Mouse (Mus musculus): ENCODE measurements around the gene Alyref. TPM values are rescaled to one million over a fixed set of nuclear protein-coding genes. Genes with fewer than 3 reads are reported as not detected.

Alyref gene
- polyA plus RNA-seq, 1 experiment from 2014 or later, result 820 TPM

DNA sequence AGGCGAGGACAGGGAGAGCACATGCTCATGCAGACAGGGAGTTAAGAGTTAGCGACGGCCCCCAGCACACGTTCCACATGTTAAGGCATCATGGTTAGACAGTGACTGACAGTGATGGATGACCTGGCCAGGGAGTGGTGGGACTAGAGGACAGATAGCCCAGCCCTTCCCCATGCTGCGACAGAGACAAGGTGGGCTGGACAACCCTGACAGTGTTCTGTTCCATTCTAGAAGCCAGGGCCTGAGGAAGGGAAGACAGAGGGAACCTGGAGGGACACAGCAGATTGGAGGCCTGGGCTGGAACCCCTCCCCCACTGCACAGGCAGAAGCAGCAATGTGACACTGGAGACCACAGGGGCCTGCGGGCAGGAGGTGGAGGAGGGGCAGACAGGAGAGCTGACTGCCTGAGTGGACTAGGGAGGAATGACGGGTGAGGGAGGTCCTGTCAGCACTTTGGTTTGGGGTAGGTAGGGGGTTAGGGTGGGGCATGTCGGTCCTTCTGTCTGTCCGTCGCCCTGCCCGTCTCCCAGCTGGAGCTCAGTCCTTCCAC is 19.4 kb downstream of the Alyref start:
- Histone ChIP-seq H3K4me1 (ENCODE audit: control insufficient read depth, insufficient read depth, low read length) (peaks cover 26% of the 10 kb centered on the region), H3K9ac (ENCODE audit: low read length) (no peak overlapping the region), H3K4me2 (no peak overlapping the region), H3K4me3 (ENCODE audit: low read depth, low read length) (no peak overlapping the region; the same call in 1 of the 2 replicates), H3K27me3 (ENCODE audit: control insufficient read depth, insufficient read depth, low read length) (no peaks in the 10 kb centered on the region), H3K36me3 (ENCODE audit: control insufficient read depth, insufficient read depth, low read length) (peaks cover 24% of the 10 kb centered on the region), H3K9me3 (ENCODE audit: control insufficient read depth, low read length) (no peaks in the 10 kb centered on the region; the same call in 1 of the 2 replicates), H3K27ac (ENCODE audit: low read depth, low read length) (no peak overlapping the region)
- WGBS, result 88% methylated on average over 11 of the region's 11 CpGs
- ATAC-seq (ENCODE audit: low FRiP score), result no peak
- DNase-seq (ENCODE audit: low spot score, missing footprints), result no peak

DNA sequence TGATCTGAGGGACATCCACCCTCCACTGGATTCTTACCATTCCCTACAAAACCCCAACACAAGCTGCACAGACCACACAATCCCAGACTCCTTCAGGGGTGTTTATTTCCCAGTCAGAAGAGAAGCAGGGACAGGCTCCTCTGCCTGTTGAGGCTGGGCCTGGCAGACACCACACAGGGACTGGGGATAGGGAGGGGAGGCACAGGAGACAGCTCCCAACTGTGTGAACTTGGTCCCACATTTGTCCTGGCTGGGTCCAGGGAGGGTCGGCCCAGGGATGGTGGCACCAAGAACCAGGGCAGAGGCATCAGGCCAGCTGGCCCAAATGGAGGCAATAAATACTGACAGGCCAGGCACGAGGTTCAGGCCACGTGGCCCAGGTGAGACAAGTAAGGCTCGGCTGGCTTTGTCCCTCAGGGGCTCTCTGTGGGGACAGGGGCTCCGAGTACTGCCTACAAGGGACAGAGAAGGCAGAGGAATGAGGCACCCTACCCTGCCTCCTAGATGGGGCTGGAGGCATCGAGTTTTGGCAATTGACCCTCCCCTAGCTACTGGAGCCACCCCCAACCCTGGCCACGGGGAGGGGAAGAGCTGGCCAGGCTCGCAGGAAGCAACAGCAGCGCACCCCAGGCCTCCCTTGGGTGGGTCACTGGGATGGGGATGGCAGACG is 20.0 kb downstream of the Alyref start:
- Histone ChIP-seq H3K4me1 (ENCODE audit: control insufficient read depth, insufficient read depth, low read length) (peaks cover 26% of the 10 kb centered on the region), H3K4me3 (ENCODE audit: low read depth, low read length) (no peak overlapping the region)
- WGBS, result 93% methylated on average over 10 of the region's 10 CpGs

DNA sequence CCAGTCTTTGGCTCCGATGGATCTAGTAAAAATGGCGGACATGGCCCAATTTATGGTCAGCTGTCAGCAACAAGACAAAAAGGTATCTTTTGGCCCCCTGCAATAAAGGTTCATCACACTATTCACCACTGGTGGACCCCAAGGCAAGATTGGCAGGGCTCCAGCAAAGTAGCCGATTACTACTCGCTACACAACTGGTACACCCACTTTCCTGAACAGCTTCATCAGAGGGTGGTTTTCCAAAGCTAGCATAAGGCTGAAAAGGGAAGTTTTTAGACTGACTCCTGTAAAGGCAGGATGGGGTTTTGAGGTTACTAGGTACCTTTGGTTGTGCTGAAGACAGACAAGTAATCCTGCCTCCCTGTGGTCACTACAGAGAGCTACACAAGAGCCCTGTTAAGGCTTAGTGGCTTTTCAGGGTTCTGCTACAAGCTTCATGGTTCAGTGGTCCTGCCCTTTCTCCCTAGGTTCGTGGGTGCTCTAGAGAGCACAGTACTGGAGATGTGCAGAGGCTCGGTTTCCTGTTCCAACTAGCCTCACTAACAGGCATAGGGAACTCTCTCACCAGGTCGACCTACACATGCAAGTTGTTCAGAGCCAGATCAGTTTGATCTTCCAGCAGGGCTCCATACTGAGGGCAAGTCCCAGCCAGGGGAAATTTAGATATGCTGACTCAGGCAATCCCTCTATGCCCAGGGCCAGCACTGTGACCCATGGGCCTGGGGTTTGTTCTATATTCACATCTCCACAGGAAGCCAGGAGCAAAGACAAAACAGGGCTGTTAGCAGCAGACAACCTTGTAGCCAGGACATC is 20.7 kb downstream of the Alyref start:
- Histone ChIP-seq H3K4me3 (ENCODE audit: low read depth, low read length) (no peak overlapping the region), H3K27me3 (ENCODE audit: control insufficient read depth, insufficient read depth, low read length) (no peaks in the 10 kb centered on the region), H3K27ac (ENCODE audit: low read depth, low read length) (no peak overlapping the region), H3K9me3 (ENCODE audit: control insufficient read depth, low read length) (no peaks in the 10 kb centered on the region), H3K4me1 (ENCODE audit: control insufficient read depth, insufficient read depth, low read length) (peaks cover 26% of the 10 kb centered on the region), H3K36me3 (ENCODE audit: control insufficient read depth, insufficient read depth, low read length) (peaks cover 22% of the 10 kb centered on the region), H3K9ac (ENCODE audit: low read length) (no peak overlapping the region), H3K4me2 (no peak overlapping the region)
- no peak for ATAC-seq (ENCODE audit: low FRiP score)
- 77% methylated on average over 7 of the region's 7 CpGs for WGBS
- DNase-seq (ENCODE audit: low spot score, missing footprints), result no peak

More for the DNA sequence above, 20.0 kb downstream of the Alyref start:
- Histone ChIP-seq H3K27ac (ENCODE audit: low read depth, low read length) (no peak overlapping the region), H3K4me2 (no peak overlapping the region), H3K9ac (ENCODE audit: low read length) (no peak overlapping the region), H3K27me3 (ENCODE audit: control insufficient read depth, insufficient read depth, low read length) (no peaks in the 10 kb centered on the region), H3K36me3 (ENCODE audit: control insufficient read depth, insufficient read depth, low read length) (peaks cover 22% of the 10 kb centered on the region), H3K9me3 (ENCODE audit: control insufficient read depth, low read length) (no peaks in the 10 kb centered on the region)
- DNase-seq (ENCODE audit: low spot score, missing footprints), result no peak
- ATAC-seq (ENCODE audit: low FRiP score), result no peak

DNA sequence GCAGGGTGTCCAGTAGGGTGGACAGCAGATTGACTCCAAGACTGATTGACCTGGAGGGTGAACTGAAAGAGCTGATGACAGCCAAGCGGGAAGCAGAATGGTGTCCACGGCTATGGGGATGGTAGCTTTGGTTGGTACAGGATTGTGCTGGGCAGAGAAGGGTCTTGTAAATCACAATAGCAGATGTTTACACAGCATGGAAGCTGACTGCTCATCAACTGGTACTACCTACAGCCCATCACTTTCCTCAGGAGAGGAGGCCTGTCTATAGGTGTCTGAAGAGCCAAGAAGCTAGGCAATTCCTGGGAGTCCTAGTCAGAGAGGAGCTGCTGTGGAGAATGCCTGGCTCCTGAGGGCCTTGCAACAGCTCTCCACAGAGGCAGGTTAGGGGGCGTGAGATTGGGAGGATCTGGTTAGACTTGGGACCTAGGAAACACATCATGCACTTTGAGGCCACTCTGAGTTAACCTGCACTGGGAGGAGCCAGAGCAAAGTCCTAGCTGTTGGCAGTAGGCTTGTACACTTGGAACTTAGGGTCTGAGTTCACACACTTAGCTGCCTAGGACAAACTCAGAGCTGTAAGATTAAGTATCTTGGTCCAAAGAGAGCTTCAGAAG is 21.7 kb downstream of the Alyref start:
- Histone ChIP-seq H3K4me2 (no peak overlapping the region), H3K9me3 (ENCODE audit: control insufficient read depth, low read length) (no peaks in the 10 kb centered on the region), H3K27me3 (ENCODE audit: control insufficient read depth, insufficient read depth, low read length) (no peaks in the 10 kb centered on the region), H3K4me1 (ENCODE audit: control insufficient read depth, insufficient read depth, low read length) (peaks cover 23% of the 10 kb centered on the region), H3K9ac (ENCODE audit: low read length) (no peak overlapping the region), H3K27ac (ENCODE audit: low read depth, low read length) (no peak overlapping the region), H3K4me3 (ENCODE audit: low read depth, low read length) (no peak overlapping the region), H3K36me3 (ENCODE audit: control insufficient read depth, insufficient read depth, low read length) (peaks cover 22% of the 10 kb centered on the region)
- DNase-seq (ENCODE audit: low spot score, missing footprints), result no peak
- ATAC-seq (ENCODE audit: low FRiP score), result no peak
- 88% methylated on average over 3 of the region's 3 CpGs for WGBS

DNA sequence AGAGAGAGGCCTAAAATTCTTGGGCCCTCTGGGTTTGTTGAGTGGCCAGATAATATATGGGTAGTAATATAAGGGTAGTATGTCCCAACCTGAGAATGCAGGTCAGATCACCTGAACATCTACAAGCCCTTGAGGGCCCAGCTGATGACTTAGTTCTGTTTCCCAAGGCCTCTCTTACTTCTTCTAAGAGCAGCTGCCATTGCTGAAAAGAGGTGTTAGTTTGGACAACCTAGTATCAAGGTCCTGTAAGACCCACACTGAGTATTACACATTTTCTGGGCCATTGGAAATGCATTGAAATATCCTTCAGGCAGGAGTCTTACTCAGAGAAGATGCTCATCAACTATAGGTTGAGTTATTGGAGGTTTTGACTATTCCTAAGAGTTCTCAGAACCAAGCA is 22.2 kb downstream of the Alyref start:
- Histone ChIP-seq H3K4me1 (ENCODE audit: control insufficient read depth, insufficient read depth, low read length) (peaks cover 27% of the 10 kb centered on the region), H3K9ac (ENCODE audit: low read length) (no peak overlapping the region), H3K4me3 (ENCODE audit: low read depth, low read length) (no peak overlapping the region), H3K27ac (ENCODE audit: low read depth, low read length) (no peak overlapping the region), H3K4me2 (no peak overlapping the region), H3K9me3 (ENCODE audit: control insufficient read depth, low read length) (no peaks in the 10 kb centered on the region), H3K27me3 (ENCODE audit: control insufficient read depth, insufficient read depth, low read length) (no peaks in the 10 kb centered on the region), H3K36me3 (ENCODE audit: control insufficient read depth, insufficient read depth, low read length) (peaks cover 23% of the 10 kb centered on the region)
- no peak for ATAC-seq (ENCODE audit: low FRiP score)
- no peak for DNase-seq (ENCODE audit: low spot score, missing footprints)

DNA sequence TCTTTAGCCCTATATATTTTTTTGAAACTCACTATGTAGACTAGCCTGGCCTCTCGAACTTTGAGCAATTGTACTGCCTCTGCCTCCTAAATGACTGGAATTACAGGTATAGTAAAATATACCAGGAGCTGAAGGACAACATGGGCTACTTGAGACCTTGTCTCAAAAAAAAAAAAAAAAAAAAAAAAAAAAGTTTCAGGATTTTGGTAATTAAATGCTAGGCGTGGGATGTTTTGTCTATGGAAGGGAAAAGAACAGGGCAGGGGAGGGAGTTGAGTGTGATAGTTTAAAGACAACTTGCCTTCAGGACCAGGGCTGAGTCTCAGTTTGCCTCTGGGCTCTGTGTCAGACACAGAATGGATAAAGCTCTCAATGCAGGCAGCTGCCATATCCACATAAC is 23.1 kb downstream of the Alyref start:
- peaks cover 20% of the 10 kb centered on the region for H3K4me1 ChIP-seq (ENCODE audit: control insufficient read depth, insufficient read depth, low read length)
- H3K9ac ChIP-seq (ENCODE audit: low read length), result no peak overlapping the region
- 80% methylated on average over 2 of the region's 2 CpGs for WGBS
- H3K27me3 ChIP-seq (ENCODE audit: control insufficient read depth, insufficient read depth, low read length), result no peaks in the 10 kb centered on the region
- no peak overlapping the region for H3K27ac ChIP-seq (ENCODE audit: low read depth, low read length)
- ATAC-seq (ENCODE audit: low FRiP score) (no peak), DNase-seq (ENCODE audit: low spot score, missing footprints) (no peak)
- no peak overlapping the region for H3K4me2 ChIP-seq
- no peaks in the 10 kb centered on the region for H3K9me3 ChIP-seq (ENCODE audit: control insufficient read depth, low read length)
- no peak overlapping the region for H3K4me3 ChIP-seq (ENCODE audit: low read depth, low read length)
- peaks cover 30% of the 10 kb centered on the region for H3K36me3 ChIP-seq (ENCODE audit: control insufficient read depth, insufficient read depth, low read length)

DNA sequence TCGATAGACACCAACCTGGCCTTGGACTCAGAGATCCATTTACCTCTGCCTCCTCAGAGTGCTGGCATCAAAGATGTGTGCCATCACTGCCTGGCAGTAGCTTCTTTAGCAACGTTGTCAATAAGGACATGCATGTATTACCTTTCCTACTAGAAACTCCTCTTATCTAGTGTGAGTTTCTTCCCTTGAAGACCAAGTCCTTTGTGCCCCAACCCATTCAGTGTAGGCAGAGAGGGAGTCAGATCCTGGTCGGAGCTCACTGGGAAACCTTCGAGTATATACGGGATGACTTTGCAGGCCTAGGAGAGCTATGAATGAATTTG is 23.9 kb downstream of the Alyref start:
- no peak for ATAC-seq (ENCODE audit: low FRiP score)
- Histone ChIP-seq H3K9me3 (ENCODE audit: control insufficient read depth, low read length) (no peaks in the 10 kb centered on the region), H3K27ac (ENCODE audit: low read depth, low read length) (no peak overlapping the region)

DNA sequence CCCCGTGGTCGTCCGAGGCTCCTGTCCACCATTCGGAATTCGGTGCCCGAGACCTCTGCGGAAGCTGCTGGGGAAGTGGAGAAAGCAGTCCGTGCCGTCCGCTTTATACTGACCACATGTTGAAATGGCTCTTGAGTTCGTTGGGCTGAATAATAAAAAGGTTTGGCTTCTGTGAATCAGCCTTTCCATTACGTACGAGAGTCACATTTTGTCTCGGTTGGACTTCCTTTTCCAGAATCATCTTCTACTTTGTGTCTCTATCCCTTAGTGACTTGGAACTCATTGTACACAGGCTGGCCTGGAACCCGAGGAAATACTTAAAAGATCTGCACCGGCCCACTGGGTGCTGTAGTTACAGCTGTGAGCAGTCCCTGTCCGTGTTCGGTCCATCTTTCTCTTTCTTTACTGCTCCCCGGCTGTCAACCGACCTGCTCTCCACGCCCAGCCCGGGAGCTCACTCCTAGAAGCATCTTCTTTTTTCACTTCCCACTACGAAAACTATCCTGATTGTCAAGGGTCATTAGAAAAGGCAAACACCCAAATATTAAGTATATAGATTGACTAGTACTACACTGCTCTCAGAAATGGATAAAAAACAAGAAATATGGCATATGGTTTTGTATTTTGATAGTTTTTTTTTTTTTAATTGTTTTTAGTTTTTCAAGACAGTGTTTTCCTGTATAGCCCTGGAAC is 24.4 kb downstream of the Alyref start:
- DNase-seq (ENCODE audit: low spot score, missing footprints) (no peak), ATAC-seq (ENCODE audit: low FRiP score) (peak; percentile 33; the same call in 1 of the 2 replicates)
- H3K27ac ChIP-seq (ENCODE audit: low read depth, low read length), result peak overlapping the region; percentile 89
- peaks cover 24% of the 10 kb centered on the region for H3K36me3 ChIP-seq (ENCODE audit: control insufficient read depth, insufficient read depth, low read length)
- no peaks in the 10 kb centered on the region for H3K27me3 ChIP-seq (ENCODE audit: control insufficient read depth, insufficient read depth, low read length)
- WGBS, result under 1% methylated on average over 23 of the region's 23 CpGs
- peak overlapping the region; percentile 96 for H3K9ac ChIP-seq (ENCODE audit: low read length)
- H3K4me1 ChIP-seq (ENCODE audit: control insufficient read depth, insufficient read depth, low read length), result peaks cover 12% of the 10 kb centered on the region
- peak overlapping the region; percentile 97 for H3K4me3 ChIP-seq (ENCODE audit: low read depth, low read length)
- H3K4me2 ChIP-seq, result peak overlapping the region; percentile 57
- no peaks in the 10 kb centered on the region for H3K9me3 ChIP-seq (ENCODE audit: control insufficient read depth, low read length)

More for the DNA sequence above, 23.9 kb downstream of the Alyref start:
- peaks cover 29% of the 10 kb centered on the region for H3K36me3 ChIP-seq (ENCODE audit: control insufficient read depth, insufficient read depth, low read length)
- no peaks in the 10 kb centered on the region for H3K27me3 ChIP-seq (ENCODE audit: control insufficient read depth, insufficient read depth, low read length)
- H3K4me1 ChIP-seq (ENCODE audit: control insufficient read depth, insufficient read depth, low read length), result peaks cover 12% of the 10 kb centered on the region
- peak overlapping the region; percentile 97 for H3K4me3 ChIP-seq (ENCODE audit: low read depth, low read length)
- 50% methylated on average over 5 of the region's 5 CpGs for WGBS
- no peak for DNase-seq (ENCODE audit: low spot score, missing footprints)
- H3K4me2 ChIP-seq, result peak overlapping the region; percentile 57
- peak overlapping the region; percentile 96; the same call in 1 of the 2 replicates for H3K9ac ChIP-seq (ENCODE audit: low read length)

All from midbrain, embryonic 11.5 days (tissue).